ENCODE assay signal across 8 mouse cellular contexts in the genomic region with DNA sequence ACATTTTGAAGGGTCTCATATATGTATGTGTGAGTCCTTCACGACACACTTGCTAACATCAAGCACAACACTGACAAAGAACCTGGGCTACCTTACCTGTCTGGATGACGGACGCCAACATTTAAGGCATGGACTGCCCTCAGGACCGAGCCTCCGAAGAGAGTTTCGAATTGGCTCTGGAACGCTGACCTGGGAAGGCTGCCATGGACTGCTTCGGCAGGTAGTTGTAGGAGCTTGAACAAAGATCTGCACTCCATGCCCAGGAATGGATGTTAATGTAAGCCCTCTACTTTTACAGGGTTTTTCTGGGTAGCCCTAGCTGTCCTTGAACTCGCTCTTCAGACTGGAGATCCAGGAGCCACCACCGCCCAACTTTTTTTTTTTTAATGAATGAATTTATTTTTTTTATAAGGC. TPM values are rescaled to one million over a fixed set of nuclear protein-coding genes. Genes with fewer than 3 reads are reported as not detected.
A peak's percentile ranks its signal among the peaks of the same experiment; 100 is the strongest.
DNase-seq lines count a peak whose midpoint lies in the region; ATAC-seq and TF ChIP-seq lines count a peak whose summit lies in the region.

No protein-coding gene starts in this region.

- peak overlapping the region; percentile 0; the same call in 1 of the 2 replicates for H3K4me3 ChIP-seq in spleen, adult 2 months (ENCODE audit: extremely low read depth, insufficient read depth, insufficient read length)
- H3K4me3 ChIP-seq in hindbrain, embryonic 15.5 days = peak overlapping the region; percentile 62

- TF ChIP-seq CTCF in spleen, adult 2 months (IDR thresholded peaks at IDR 0.05; ENCODE audit: extremely low read depth, insufficient read depth, insufficient read length, insufficient replicate concordance) = no peak

- no peak for DNase-seq in spleen, adult 2 months (ENCODE audit: low read depth in 1 of 2, low spot score in 2 of 2)
- no peak for DNase-seq in spleen, postnatal 14 days (ENCODE audit: low spot score in 2 of 2)
- DNase-seq in embryo, embryonic 11 days = peak; percentile 63
- peak; percentile 15 for DNase-seq in lung, postnatal 36 days
- peak; percentile 47 for DNase-seq in yolk sac, embryonic 10.5 days (ENCODE audit: low spot score)
- no peak for DNase-seq in c-Kit-positive CD71-positive TER-119-positive erythroid progenitor cells, embryonic 14.5 days (ENCODE audit: low spot score)
- no peak for DNase-seq in layer of hippocampus, postnatal 10 days (ENCODE audit: low spot score in 2 of 2)

- no peaks in the 10 kb centered on the region for H3K4me1 ChIP-seq in spleen, adult 2 months (ENCODE audit: control insufficient read depth, insufficient read depth, insufficient read length)
- peaks cover 9% of the 10 kb centered on the region for H3K4me1 ChIP-seq in hindbrain, embryonic 15.5 days (replicated peaks)

- H3K27me3 ChIP-seq in spleen, adult 2 months (ENCODE audit: control insufficient read depth, insufficient read depth, low read length) = peaks cover 3% of the 10 kb centered on the region; the same call in 1 of the 2 replicates
- 0 out of 2 replicates have a peak, but pooled peaks cover 5% of the 10 kb centered on the region for H3K27me3 ChIP-seq in hindbrain, embryonic 15.5 days

- H3K9me3 ChIP-seq in hindbrain, embryonic 15.5 days = no peaks in the 10 kb centered on the region

- H3K9ac ChIP-seq in hindbrain, embryonic 15.5 days = 0 out of 2 replicates have a peak overlapping the region, but pooled peaks have one; percentile 14

- TF ChIP-seq POLR2A in spleen, adult 2 months (IDR thresholded peaks at IDR 0.05; ENCODE audit: low read depth, low read length) = no peak

- no peak overlapping the region for H3K27ac ChIP-seq in spleen, adult 2 months (ENCODE audit: insufficient read depth, low read length)
- no peak overlapping the region for H3K27ac ChIP-seq in hindbrain, embryonic 15.5 days (replicated peaks)

- H3K4me2 ChIP-seq in hindbrain, embryonic 15.5 days = peak overlapping the region; percentile 67

- ATAC-seq in hindbrain, embryonic 15.5 days (ENCODE audit: low FRiP score, low read depth) = no peak

- no peaks in the 10 kb centered on the region for H3K36me3 ChIP-seq in spleen, adult 2 months (ENCODE audit: control insufficient read depth, insufficient read depth, low read length)
- H3K36me3 ChIP-seq in hindbrain, embryonic 15.5 days = no peaks in the 10 kb centered on the region

- WGBS in spleen, adult 2 months = 9% methylated on average over 10 of the region's 10 CpGs
- WGBS in hindbrain, embryonic 15.5 days = 3% methylated on average over 10 of the region's 10 CpGs

RNA-seq across cellular contexts. Expression of a gene that starts 44.0 kb away (rescaled TPM):
- 63.9 and 82.1 TPM in 2 replicates for polyA plus RNA-seq in spleen, adult 2 months (2012; rRNA removed)
- polyA plus RNA-seq in hindbrain, embryonic 15.5 days (2015; fragmentation: Nextera tagmentation; extraction: Ambion mirVana) = 84.3 and 84.8 TPM in 2 replicates
- total RNA-seq in layer of hippocampus, postnatal 10 days (2021) = 10 to 100 TPM; 43.6 to 50.7 TPM

Comparison
In these comparisons a context has a peak if more than half of its experiments do, and no peak if none do; other contexts are left out.
1. DNase-seq: peak in embryo, embryonic 11 days (single experiment), lung, postnatal 36 days (single experiment) and yolk sac, embryonic 10.5 days (single experiment); none in spleen, adult 2 months (0 of 2), spleen, postnatal 14 days (0 of 2), c-Kit-positive CD71-positive TER-119-positive erythroid progenitor cells, embryonic 14.5 days (single experiment) and layer of hippocampus, postnatal 10 days (0 of 2).